Mouse (Mus musculus): ENCODE measurements around the gene C4b. TPM values are rescaled to one million over a fixed set of nuclear protein-coding genes. Genes with fewer than 3 reads are reported as not detected.
"Not testable (repeated sequence)": the region's sequence is repeated elsewhere in the genome, so short reads cannot be mapped to it uniquely, and the experiment has no call there.

The C4b gene
- polyA plus RNA-seq (2012; rRNA removed), result 55.7 and 73.2 TPM in 2 replicates

- no peak for DNase-seq (ENCODE audit: low spot score)
Observed at GRCm38 (mm10) chr17:34743719-34744118, at the start of gene C4b. Gene C4b, minus strand, starts transcription at chr17:34743882.

GRCm38 (mm10) chr17:34777680-34778325, 34.1 kb upstream of the C4b start:
- DNase-seq (ENCODE audit: low spot score), result no peak

- no peak for DNase-seq (ENCODE audit: low spot score)
Observed at GRCm38 (mm10) chr17:34761471-34761870, 17.8 kb upstream of the C4b start.

GRCm38 (mm10) chr17:34746531-34746930, 2.8 kb upstream of the C4b start:
- no peak for DNase-seq (ENCODE audit: low spot score)

GRCm38 (mm10) chr17:34745166-34745565, 1.5 kb upstream of the C4b start:
- DNase-seq (ENCODE audit: low spot score), result not testable (repeated sequence)

GRCm38 (mm10) chr17:34744611-34745010, 929 bp upstream of the C4b start:
- not testable (repeated sequence) for DNase-seq (ENCODE audit: low spot score)

- no peak for DNase-seq (ENCODE audit: low spot score)
Observed at GRCm38 (mm10) chr17:34744206-34744605, 524 bp upstream of the C4b start.

GRCm38 (mm10) chr17:34740280-34740679, 3.4 kb downstream of the C4b start:
- DNase-seq (ENCODE audit: low spot score), result no peak

GRCm38 (mm10) chr17:34739708-34740107, 4.0 kb downstream of the C4b start:
- not testable (repeated sequence) for DNase-seq (ENCODE audit: low spot score)

GRCm38 (mm10) chr17:34737466-34737865, 6.2 kb downstream of the C4b start:
- DNase-seq (ENCODE audit: low spot score), result not testable (repeated sequence)

- not testable (repeated sequence) for DNase-seq (ENCODE audit: low spot score)
Observed at GRCm38 (mm10) chr17:34729779-34730553, 13.7 kb downstream of the C4b start.

GRCm38 (mm10) chr17:34729155-34729554, 14.5 kb downstream of the C4b start:
- not testable (repeated sequence) for DNase-seq (ENCODE audit: low spot score)

GRCm38 (mm10) chr17:34727887-34728286, 15.8 kb downstream of the C4b start:
- DNase-seq (ENCODE audit: low spot score), result no peak

- no peak for DNase-seq (ENCODE audit: low spot score)
Observed at GRCm38 (mm10) chr17:34723066-34723465, 20.6 kb downstream of the C4b start.

- DNase-seq (ENCODE audit: low spot score), result not testable (repeated sequence)
Observed at GRCm38 (mm10) chr17:34722238-34722637, 21.4 kb downstream of the C4b start.

- DNase-seq (ENCODE audit: low spot score), result not testable (repeated sequence)
Observed at GRCm38 (mm10) chr17:34719886-34720285, 23.8 kb downstream of the C4b start.

GRCm38 (mm10) chr17:34717401-34717800, 26.3 kb downstream of the C4b start:
- DNase-seq (ENCODE audit: low spot score), result no peak

- no peak for DNase-seq (ENCODE audit: low spot score)
Observed at GRCm38 (mm10) chr17:34716247-34716646, 27.4 kb downstream of the C4b start.

- DNase-seq (ENCODE audit: low spot score), result not testable (repeated sequence)
Observed at GRCm38 (mm10) chr17:34715451-34715850, 28.2 kb downstream of the C4b start.

- not testable (repeated sequence) for DNase-seq (ENCODE audit: low spot score)
Observed at GRCm38 (mm10) chr17:34714908-34715445, 28.7 kb downstream of the C4b start.

GRCm38 (mm10) chr17:34714181-34714907, 29.3 kb downstream of the C4b start:
- DNase-seq (ENCODE audit: low spot score), result not testable (repeated sequence)

- DNase-seq (ENCODE audit: low spot score), result no peak
Observed at GRCm38 (mm10) chr17:34712951-34713350, 30.7 kb downstream of the C4b start.
